Mouse (Mus musculus): ENCODE results near the gene Pacs2.

Gene Pacs2

GRCm38 (mm10) chr12:113109801-113110200, 95.5 kb downstream of the Pacs2 start:
- no peak for ATAC-seq (ENCODE audit: insufficient number of reproducible peaks, low FRiP score, low TSS enrichment)

GRCm38 (mm10) chr12:113114141-113114540, 99.8 kb downstream of the Pacs2 start:
- no peak for ATAC-seq (ENCODE audit: insufficient number of reproducible peaks, low FRiP score, low TSS enrichment)

GRCm38 (mm10) chr12:113114856-113115538, 100.7 kb downstream of the Pacs2 start:
- no peak for ATAC-seq (ENCODE audit: insufficient number of reproducible peaks, low FRiP score, low TSS enrichment)

- ATAC-seq (ENCODE audit: insufficient number of reproducible peaks, low FRiP score, low TSS enrichment), result peak; percentile 59
Measured at GRCm38 (mm10) chr12:113119516-113120410, 105.5 kb downstream of the Pacs2 start.
